Mouse (Mus musculus) thymus, adult 2 months (tissue): ENCODE data around the gene Trim71. TPM values are rescaled to one million over a fixed set of nuclear protein-coding genes. Genes with fewer than 3 reads are reported as not detected.

ENCODE experiments used
- DNase-seq: peaks from one replicate; pipeline ENCODE4 v3.0.0; 2021
- H3K27ac ChIP-seq: fragments of 200-500 bp; 2 replicates; pipeline ENCODE4 v1.5.1; 2012; ENCODE audit warnings: low read length, control low read depth; ENCODE audit not compliant: control insufficient read depth, insufficient read depth
- H3K27me3 ChIP-seq: fragments of 200-500 bp; 2 replicates; pipeline ENCODE4 v1.6.1; 2012; ENCODE audit warnings: mild to moderate bottlenecking, low read length, moderate library complexity, mixed read lengths; ENCODE audit not compliant: control insufficient read depth, insufficient read depth
- H3K36me3 ChIP-seq: fragments of 200-500 bp; 2 replicates; pipeline ENCODE4 v1.6.1; 2012; ENCODE audit warnings: mild to moderate bottlenecking, low read length, moderate library complexity; ENCODE audit not compliant: control insufficient read depth, insufficient read depth
- H3K4me1 ChIP-seq: fragments of 200-500 bp; replicated peaks from 2 replicates; pipeline ENCODE4 v1.6.1; 2012; ENCODE audit warnings: low read length; ENCODE audit not compliant: control insufficient read depth, insufficient read depth
- H3K4me3 ChIP-seq: fragments of 200-500 bp; 2 replicates; pipeline ENCODE4 v1.5.1; 2012; ENCODE audit warnings: mild to moderate bottlenecking, low read length, control low read depth, moderate library complexity; ENCODE audit not compliant: control insufficient read depth, insufficient read depth
- CTCF ChIP-seq: fragments of 200-500 bp; IDR thresholded peaks from 2 replicates; pipeline ENCODE4 v1.5.1; 2012; ENCODE audit warnings: mild to moderate bottlenecking, control low read depth, low read length, moderate library complexity, borderline replicate concordance; ENCODE audit not compliant: control insufficient read depth, poor library complexity, insufficient read depth; ENCODE audit errors: extremely low read depth
- POLR2A ChIP-seq: fragments of 200-500 bp; IDR thresholded peaks from 2 replicates; pipeline ENCODE4 v1.6.1; 2012; ENCODE audit warnings: mild to moderate bottlenecking, low read length, control low read depth, moderate library complexity; ENCODE audit not compliant: control insufficient read depth, poor library complexity, insufficient read depth; ENCODE audit errors: extremely low read depth
- WGBS: fragments of 180-500 bp; shearing (Covaris S2); methylation state at CpG from one replicate; pipeline ENCODE4 v1.1.7; 2018; 5-methylcytosine and 5-hydroxymethylcytosine counted together
- polyA plus RNA-seq: library from polyadenylated mRNA; depleted of rRNA; stranded (reverse); fragments of >200 nt; gene quantifications from 2 replicates; pipeline ENCODE4 v1.2.3, GENCODE M21; 2012

The Trim71 gene
- polyA plus RNA-seq, 1 experiment, result not detected

DNA sequence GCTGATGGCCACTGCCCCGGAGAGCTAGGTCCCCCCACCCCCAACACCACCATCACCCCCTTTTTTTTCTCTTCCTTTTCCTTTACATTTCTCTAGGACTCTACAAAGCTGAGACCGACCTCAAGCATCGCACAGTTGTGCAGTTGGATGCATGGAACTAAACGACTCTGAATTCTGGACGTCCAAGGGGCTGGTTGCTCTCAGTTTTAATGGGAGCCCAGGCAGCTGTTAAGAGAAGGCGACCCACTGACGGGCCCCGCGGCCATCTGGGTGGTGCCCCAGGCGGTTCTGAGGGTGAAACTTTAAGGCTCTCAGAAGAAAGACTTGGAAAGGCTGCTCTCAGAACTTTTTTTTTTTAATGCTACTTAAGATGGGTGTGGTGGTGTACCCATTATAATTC, 498 bp upstream of the Trim71 start:
- Histone ChIP-seq H3K4me3 (no peak overlapping the region), H3K27ac (no peak overlapping the region), H3K27me3 (peaks cover 33% of the 10 kb centered on the region), H3K4me1 (peaks cover 16% of the 10 kb centered on the region; the same call in 1 of the 2 replicates), H3K36me3 (no peaks in the 10 kb centered on the region)
- no peak for DNase-seq
- TF ChIP-seq POLR2A, result no peak
- WGBS, result 10% methylated on average over 10 of the region's 10 CpGs

DNA sequence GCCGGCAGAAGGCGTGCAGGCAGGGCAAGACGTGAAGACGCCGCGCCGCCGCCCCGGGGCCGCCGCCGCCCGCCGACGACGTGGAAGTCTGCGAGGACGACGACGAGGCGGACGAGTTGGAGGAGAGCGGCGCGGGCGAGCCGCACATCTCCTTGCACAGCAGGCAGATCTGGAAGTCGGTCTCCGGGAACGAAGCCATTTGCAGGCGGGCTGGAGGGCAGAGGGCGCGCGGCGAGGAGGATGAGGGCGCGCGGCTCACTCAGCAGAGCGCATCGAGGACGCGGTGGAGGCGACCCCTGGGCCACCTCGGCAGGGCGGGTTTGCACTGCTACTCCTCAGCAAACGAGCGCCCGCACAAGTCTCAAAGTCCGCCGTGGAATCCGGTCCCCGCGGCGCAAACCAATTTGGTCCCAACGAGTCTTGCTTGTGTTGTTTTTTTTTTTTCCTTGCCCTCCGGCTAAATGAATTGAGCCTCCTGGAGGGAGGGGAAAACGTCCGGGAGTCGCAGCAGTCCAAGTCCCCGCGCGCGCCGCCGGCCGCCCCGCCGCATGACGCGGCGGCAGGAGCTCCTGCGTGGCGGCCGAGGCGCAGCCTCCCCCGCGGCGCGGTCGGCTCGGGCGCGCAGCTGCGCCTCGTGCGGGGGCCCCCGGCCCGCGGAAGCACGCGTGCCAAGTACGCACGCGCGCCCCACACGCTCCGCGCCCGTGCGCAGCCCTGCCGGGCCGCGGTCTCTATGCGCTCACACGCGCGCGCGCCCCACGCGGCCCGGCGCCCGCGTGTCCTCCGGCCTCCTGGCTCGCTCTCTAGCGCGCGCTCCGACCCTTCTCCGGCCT, 1.0 kb downstream of the Trim71 start:
- Histone ChIP-seq H3K4me3 (peak overlapping the region; percentile 24), H3K27me3 (peaks cover 33% of the 10 kb centered on the region), H3K4me1 (peaks cover 16% of the 10 kb centered on the region; the same call in 1 of the 2 replicates), H3K36me3 (no peaks in the 10 kb centered on the region), H3K27ac (no peak overlapping the region)
- no peak for DNase-seq
- no peak for TF ChIP-seq POLR2A
- no peak for TF ChIP-seq CTCF
- WGBS, result 1% methylated on average over 122 of the region's 122 CpGs

DNA sequence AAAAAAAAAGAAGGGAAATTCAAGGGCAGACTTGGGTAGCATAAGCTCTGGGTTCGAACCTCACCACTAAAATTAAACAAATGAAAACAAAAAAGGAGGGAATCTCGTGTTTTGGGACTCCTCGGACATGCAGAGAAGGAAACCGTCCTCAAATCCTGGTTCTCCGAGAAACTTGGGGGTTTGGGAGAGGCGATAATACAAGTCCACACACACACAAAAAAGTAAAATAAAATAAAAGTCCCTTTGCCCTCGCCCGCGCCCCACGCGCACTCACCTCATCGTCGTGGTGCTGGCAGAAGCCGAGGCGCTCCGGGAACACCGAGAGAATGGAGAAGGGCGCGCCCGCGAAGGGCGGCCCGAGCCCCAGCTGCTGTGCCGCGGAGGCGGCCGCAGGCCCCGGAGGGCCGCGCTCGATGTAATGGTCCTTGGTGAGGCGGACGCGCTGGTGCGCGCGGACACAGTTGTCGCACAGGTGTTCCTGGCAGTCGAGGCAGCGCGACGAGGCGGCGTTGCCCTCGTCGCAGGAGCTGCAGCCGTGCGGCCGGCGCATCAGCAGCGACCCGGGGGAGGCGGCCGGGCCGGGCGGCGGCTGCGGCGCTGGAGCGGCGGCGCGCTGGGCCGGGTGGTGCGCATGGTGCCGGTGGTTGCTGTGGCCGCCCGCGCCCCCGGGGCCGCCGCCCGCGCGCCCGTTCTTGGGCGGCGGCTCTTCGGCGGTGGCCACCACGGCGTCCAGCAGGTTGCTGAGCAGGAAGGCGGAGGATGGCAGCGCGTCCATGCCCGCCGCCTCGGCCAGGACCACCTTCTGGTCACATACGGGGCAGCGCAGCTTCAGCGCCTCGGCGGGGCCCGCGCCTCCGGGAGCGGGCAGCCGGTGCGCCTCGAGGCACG, 1.9 kb downstream of the Trim71 start:
- Histone ChIP-seq H3K27ac (no peak overlapping the region), H3K4me3 (no peak overlapping the region), H3K4me1 (peaks cover 16% of the 10 kb centered on the region; the same call in 1 of the 2 replicates), H3K36me3 (no peaks in the 10 kb centered on the region), H3K27me3 (peaks cover 35% of the 10 kb centered on the region)
- 3% methylated on average over 98 of the region's 101 CpGs for WGBS
- no peak for TF ChIP-seq POLR2A
- TF ChIP-seq CTCF, result no peak
- DNase-seq, result no peak

DNA sequence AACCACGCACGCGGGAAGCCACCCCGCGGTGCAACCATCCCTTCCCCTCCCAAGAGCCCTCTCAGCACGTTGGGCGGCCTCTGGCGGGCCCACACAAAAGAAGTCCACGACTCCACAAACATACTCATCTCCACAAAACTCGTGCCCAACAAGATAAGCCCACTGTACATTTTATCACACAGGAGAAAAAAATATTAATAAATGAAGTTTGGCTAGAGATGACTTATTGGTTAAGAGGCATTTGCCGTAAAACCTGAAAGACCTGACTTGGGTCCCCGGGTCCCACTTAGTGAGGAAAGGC, 2.5 kb downstream of the Trim71 start:
- H3K27ac ChIP-seq, result no peak overlapping the region
- H3K4me3 ChIP-seq, result no peak overlapping the region
- WGBS, result 7% methylated on average over 12 of the region's 12 CpGs
- no peak for DNase-seq
- peaks cover 16% of the 10 kb centered on the region; the same call in 1 of the 2 replicates for H3K4me1 ChIP-seq
- H3K27me3 ChIP-seq, result peaks cover 35% of the 10 kb centered on the region
- TF ChIP-seq POLR2A (no peak), CTCF (no peak)
- H3K36me3 ChIP-seq, result no peaks in the 10 kb centered on the region

DNA sequence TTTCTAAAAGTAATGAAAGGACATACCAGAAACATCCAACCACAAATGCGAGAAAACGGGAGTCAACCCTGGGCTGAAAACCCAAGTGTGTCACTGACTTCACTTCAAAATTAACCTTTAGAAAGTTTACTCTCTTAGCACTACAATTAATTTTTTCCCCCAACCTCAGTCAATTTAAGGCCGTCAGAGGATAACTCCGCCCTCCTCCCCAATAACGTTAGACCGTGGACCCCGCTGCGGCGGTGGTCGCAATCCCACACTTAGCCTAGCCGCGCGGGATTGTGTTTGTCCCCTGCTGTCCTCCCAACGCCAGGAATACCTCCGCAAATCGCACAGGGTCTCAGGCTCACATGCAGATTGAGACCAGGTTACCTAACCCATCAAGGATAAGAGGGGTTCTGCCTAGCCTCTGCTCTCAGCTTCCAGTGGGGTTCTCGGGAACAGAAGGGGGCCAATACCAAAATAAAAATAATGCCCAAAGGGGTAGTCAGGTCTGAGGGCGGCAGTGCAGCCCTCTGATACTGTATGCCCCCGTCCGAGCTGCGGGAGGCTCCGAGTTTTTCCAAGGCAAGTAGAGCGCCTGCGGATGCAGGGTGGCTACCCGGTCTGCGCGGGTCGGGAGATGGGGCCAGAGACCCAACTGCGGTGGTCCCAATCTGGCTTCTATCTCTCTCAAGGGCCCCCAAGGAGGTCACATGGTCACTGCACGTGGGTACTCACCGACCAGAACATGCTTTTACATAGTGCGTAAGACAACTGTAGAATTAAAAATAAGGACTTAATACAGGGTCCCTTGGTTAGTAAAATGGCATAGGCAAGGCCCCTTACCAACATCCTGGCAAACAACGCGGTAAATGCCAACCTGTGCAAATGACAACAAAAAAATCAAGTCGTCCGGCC, 3.1 kb downstream of the Trim71 start:
- 9% methylated on average over 36 of the region's 36 CpGs for WGBS
- Histone ChIP-seq H3K27ac (no peak overlapping the region), H3K4me1 (peaks cover 16% of the 10 kb centered on the region; the same call in 1 of the 2 replicates), H3K27me3 (peaks cover 35% of the 10 kb centered on the region), H3K36me3 (no peaks in the 10 kb centered on the region), H3K4me3 (no peak overlapping the region)
- no peak for TF ChIP-seq CTCF
- DNase-seq, result no peak

DNA sequence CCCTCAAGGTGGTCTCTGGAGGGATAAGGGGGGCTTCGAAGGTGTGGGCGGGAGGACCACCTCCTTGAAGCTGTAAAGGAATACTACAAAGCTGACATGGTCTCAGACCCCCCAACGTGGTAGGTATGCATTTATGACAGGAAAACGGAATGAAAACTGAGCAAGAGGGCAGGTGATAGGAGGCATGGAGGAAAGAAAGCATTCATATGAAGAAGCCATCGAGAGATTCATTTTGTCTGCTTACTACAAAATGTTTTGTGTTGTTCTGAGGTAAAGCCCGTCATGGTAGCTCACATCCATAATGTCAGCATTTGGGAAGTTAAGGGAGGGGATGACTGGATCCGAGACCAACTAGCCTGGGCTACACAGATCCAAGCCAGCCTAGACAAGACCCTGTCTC, 4.0 kb downstream of the Trim71 start:
- peaks cover 35% of the 10 kb centered on the region for H3K27me3 ChIP-seq
- H3K36me3 ChIP-seq, result no peaks in the 10 kb centered on the region
- no peak overlapping the region for H3K4me3 ChIP-seq
- WGBS, result 36% methylated on average over 7 of the region's 7 CpGs
- TF ChIP-seq POLR2A (no peak), CTCF (no peak)
- DNase-seq, result no peak
- peaks cover 16% of the 10 kb centered on the region; the same call in 1 of the 2 replicates for H3K4me1 ChIP-seq
- no peak overlapping the region for H3K27ac ChIP-seq
